Mouse (Mus musculus) hindbrain, embryonic 13.5 days (tissue): ENCODE data around the gene Lhpp. TPM values are rescaled to one million over a fixed set of nuclear protein-coding genes. Genes with fewer than 3 reads are reported as not detected.
A peak's percentile ranks its signal among the peaks of the same experiment; 100 is the strongest.

Source experiments
- ATAC-seq: fragments of 200-750 bp; cut with Nextera tagmentation; 2 replicates; pipeline ENCODE4 v1.8.0; 2017; ENCODE audit warnings: moderate TSS enrichment; ENCODE audit not compliant: low FRiP score
- H3K27ac ChIP-seq: fragments of 300-500 bp; sonication (generic); 2 replicates; pipeline ENCODE4 v1.5.1; 2015; ENCODE audit warnings: inconsistent platforms, mild to moderate bottlenecking, moderate library complexity
- H3K27me3 ChIP-seq: fragments of 300-500 bp; sonication (generic); 2 replicates; pipeline ENCODE4 v1.6.1; 2015; ENCODE audit warnings: mild to moderate bottlenecking, inconsistent platforms
- H3K36me3 ChIP-seq: fragments of 300-500 bp; sonication (generic); 2 replicates; pipeline ENCODE4 v1.6.1; 2015; ENCODE audit warnings: mild to moderate bottlenecking, inconsistent platforms
- H3K4me1 ChIP-seq: fragments of 300-500 bp; sonication (generic); replicated peaks from 2 replicates; pipeline ENCODE4 v1.6.1; 2015; ENCODE audit warnings: inconsistent platforms
- H3K4me2 ChIP-seq: fragments of 300-500 bp; sonication (generic); 2 replicates; pipeline ENCODE4 v1.6.1; 2015; ENCODE audit warnings: inconsistent platforms, mild to moderate bottlenecking, moderate library complexity
- H3K4me3 ChIP-seq: fragments of 300-500 bp; sonication (generic); 2 replicates; pipeline ENCODE4 v1.5.1; 2015; ENCODE audit warnings: mild to moderate bottlenecking, inconsistent platforms
- H3K9ac ChIP-seq: fragments of 300-500 bp; sonication (generic); 2 replicates; pipeline ENCODE4 v1.6.1; 2015; ENCODE audit warnings: mild to moderate bottlenecking, inconsistent platforms
- H3K9me3 ChIP-seq: fragments of 300-500 bp; sonication (generic); 2 replicates; pipeline ENCODE4 v1.6.1; 2016; ENCODE audit warnings: inconsistent platforms
- whole genome bisulfite sequencing: fragments of 180-500 bp; shearing (Covaris S2); methylation state at CpG from one replicate; pipeline ENCODE4 v1.1.7; 2015; 5-methylcytosine and 5-hydroxymethylcytosine counted together
- polyA plus RNA-seq: library from polyadenylated mRNA; unstranded; fragments of >200 nt; fragmentation: Nextera tagmentation; extraction: Ambion mirVana; gene quantifications from 2 replicates; pipeline ENCODE4 v1.2.1, GENCODE M21; 2015

Gene Lhpp
- polyA plus RNA-seq, 1 experiment from 2014 or later: 30.9 TPM

- Histone ChIP-seq H3K36me3 (no peaks in the 10 kb centered on the region), H3K27me3 (no peaks in the 10 kb centered on the region), H3K4me3 (no peak overlapping the region), H3K27ac (no peak overlapping the region), H3K9ac (no peak overlapping the region), H3K4me2 (no peak overlapping the region), H3K9me3 (no peaks in the 10 kb centered on the region), H3K4me1 (no peaks in the 10 kb centered on the region)
- ATAC-seq: no peak
- WGBS: 91% methylated on average over 7 of the region's 7 CpGs
Measured at GRCm38 (mm10) chr7:132705130-132705529, 94.7 kb downstream of the Lhpp start.

- 84% methylated on average over 9 of the region's 9 CpGs for WGBS
Measured at GRCm38 (mm10) chr7:132711579-132711978, 101.1 kb downstream of the Lhpp start.

GRCm38 (mm10) chr7:132712044-132712708, 101.7 kb downstream of the Lhpp start:
- peak; percentile 64 for ATAC-seq
- Histone ChIP-seq H3K4me3 (no peak overlapping the region), H3K4me2 (no peak overlapping the region)

More at GRCm38 (mm10) chr7:132711579-132711978, 101.1 kb downstream of the Lhpp start:
- H3K27me3 ChIP-seq: no peaks in the 10 kb centered on the region
- no peaks in the 10 kb centered on the region for H3K9me3 ChIP-seq
- H3K4me1 ChIP-seq: peaks cover 45% of the 10 kb centered on the region
- no peak overlapping the region for H3K4me3 ChIP-seq
- H3K4me2 ChIP-seq: no peak overlapping the region
- no peak for ATAC-seq
- H3K27ac ChIP-seq: peak overlapping the region; percentile 53; the same call in 1 of the 2 replicates
- H3K9ac ChIP-seq: 0 out of 2 replicates have a peak overlapping the region, but pooled peaks have one; percentile 47
- H3K36me3 ChIP-seq: peaks cover 8% of the 10 kb centered on the region

GRCm38 (mm10) chr7:132712956-132713355, 102.5 kb downstream of the Lhpp start:
- no peaks in the 10 kb centered on the region for H3K9me3 ChIP-seq
- H3K4me1 ChIP-seq: peaks cover 49% of the 10 kb centered on the region
- no peak overlapping the region for H3K9ac ChIP-seq
- no peaks in the 10 kb centered on the region for H3K27me3 ChIP-seq
- 91% methylated on average over 7 of the region's 7 CpGs for WGBS
- no peak overlapping the region for H3K4me3 ChIP-seq
- no peak overlapping the region for H3K27ac ChIP-seq
- H3K36me3 ChIP-seq: peaks cover 8% of the 10 kb centered on the region
- no peak for ATAC-seq
- H3K4me2 ChIP-seq: no peak overlapping the region

More at GRCm38 (mm10) chr7:132712044-132712708, 101.7 kb downstream of the Lhpp start:
- Histone ChIP-seq H3K4me1 (peaks cover 45% of the 10 kb centered on the region), H3K9me3 (no peaks in the 10 kb centered on the region), H3K9ac (peak overlapping the region; percentile 47; the same call in 1 of the 2 replicates), H3K27ac (peak overlapping the region; percentile 53; the same call in 1 of the 2 replicates), H3K36me3 (peaks cover 8% of the 10 kb centered on the region), H3K27me3 (no peaks in the 10 kb centered on the region)
- 37% methylated on average over 16 of the region's 16 CpGs for WGBS

- Histone ChIP-seq H3K27me3 (no peaks in the 10 kb centered on the region), H3K9ac (no peak overlapping the region), H3K4me1 (peaks cover 49% of the 10 kb centered on the region), H3K4me3 (no peak overlapping the region), H3K27ac (peak overlapping the region; percentile 78), H3K36me3 (peaks cover 8% of the 10 kb centered on the region), H3K4me2 (no peak overlapping the region), H3K9me3 (no peaks in the 10 kb centered on the region)
- WGBS: 83% methylated on average over 8 of the region's 8 CpGs
- no peak for ATAC-seq
Measured at GRCm38 (mm10) chr7:132713483-132714126, 103.2 kb downstream of the Lhpp start.

GRCm38 (mm10) chr7:132714236-132714923, 103.9 kb downstream of the Lhpp start:
- WGBS: 40% methylated on average over 6 of the region's 6 CpGs
- Histone ChIP-seq H3K4me1 (peaks cover 49% of the 10 kb centered on the region), H3K36me3 (peaks cover 8% of the 10 kb centered on the region), H3K9me3 (no peaks in the 10 kb centered on the region), H3K27ac (peak overlapping the region; percentile 78), H3K4me2 (no peak overlapping the region), H3K27me3 (no peaks in the 10 kb centered on the region), H3K4me3 (no peak overlapping the region), H3K9ac (peak overlapping the region; percentile 55; the same call in 1 of the 2 replicates)
- peak; percentile 26; the same call in 1 of the 2 replicates for ATAC-seq

- H3K27me3 ChIP-seq: no peaks in the 10 kb centered on the region
- H3K4me3 ChIP-seq: no peak overlapping the region
- peak overlapping the region; percentile 78; the same call in 1 of the 2 replicates for H3K27ac ChIP-seq
- H3K9ac ChIP-seq: no peak overlapping the region
- ATAC-seq: no peak
- 96% methylated on average over 4 of the region's 4 CpGs for WGBS
- no peaks in the 10 kb centered on the region for H3K9me3 ChIP-seq
- H3K36me3 ChIP-seq: peaks cover 8% of the 10 kb centered on the region
- H3K4me2 ChIP-seq: no peak overlapping the region
- peaks cover 52% of the 10 kb centered on the region for H3K4me1 ChIP-seq
Measured at GRCm38 (mm10) chr7:132715259-132715658, 104.8 kb downstream of the Lhpp start.

GRCm38 (mm10) chr7:132719570-132719969, 109.1 kb downstream of the Lhpp start:
- no peaks in the 10 kb centered on the region for H3K27me3 ChIP-seq
- no peak overlapping the region for H3K9ac ChIP-seq
- WGBS: 93% methylated on average over 4 of the region's 4 CpGs
- peaks cover 35% of the 10 kb centered on the region for H3K4me1 ChIP-seq
- no peak for ATAC-seq
- peaks cover 8% of the 10 kb centered on the region for H3K36me3 ChIP-seq
- no peak overlapping the region for H3K27ac ChIP-seq
- no peaks in the 10 kb centered on the region for H3K9me3 ChIP-seq
- H3K4me2 ChIP-seq: no peak overlapping the region
- H3K4me3 ChIP-seq: no peak overlapping the region

- H3K4me3 ChIP-seq: no peak overlapping the region
- H3K27me3 ChIP-seq: no peaks in the 10 kb centered on the region
- peaks cover 2% of the 10 kb centered on the region for H3K36me3 ChIP-seq
- peak overlapping the region; percentile 52 for H3K27ac ChIP-seq
- H3K9me3 ChIP-seq: no peaks in the 10 kb centered on the region
- H3K9ac ChIP-seq: peak overlapping the region; percentile 29
- peak; percentile 43; the same call in 1 of the 2 replicates for ATAC-seq
- WGBS: 73% methylated on average over 8 of the region's 8 CpGs
- no peak overlapping the region for H3K4me2 ChIP-seq
- peaks cover 25% of the 10 kb centered on the region for H3K4me1 ChIP-seq
Measured at GRCm38 (mm10) chr7:132720562-132720961, 110.1 kb downstream of the Lhpp start.

- ATAC-seq: no peak
- Histone ChIP-seq H3K36me3 (no peaks in the 10 kb centered on the region), H3K27me3 (no peaks in the 10 kb centered on the region), H3K4me3 (no peak overlapping the region), H3K9me3 (no peaks in the 10 kb centered on the region), H3K4me1 (peaks cover 33% of the 10 kb centered on the region), H3K4me2 (no peak overlapping the region), H3K9ac (no peak overlapping the region), H3K27ac (no peak overlapping the region)
- whole genome bisulfite sequencing: 90% methylated on average over 12 of the region's 12 CpGs
Measured at GRCm38 (mm10) chr7:132722401-132723370, 112.2 kb downstream of the Lhpp start.

GRCm38 (mm10) chr7:132723906-132724305, 113.5 kb downstream of the Lhpp start:
- H3K27me3 ChIP-seq: no peaks in the 10 kb centered on the region
- no peak overlapping the region for H3K4me3 ChIP-seq
- H3K36me3 ChIP-seq: no peaks in the 10 kb centered on the region
- no peak overlapping the region for H3K4me2 ChIP-seq
- peaks cover 31% of the 10 kb centered on the region for H3K4me1 ChIP-seq
- no peak overlapping the region for H3K9ac ChIP-seq
- no peak overlapping the region for H3K27ac ChIP-seq
- 90% methylated on average over 11 of the region's 11 CpGs for WGBS
- no peaks in the 10 kb centered on the region for H3K9me3 ChIP-seq
- ATAC-seq: no peak
